Mouse (Mus musculus): ENCODE data around the gene Polr2l. TPM values are rescaled to one million over a fixed set of nuclear protein-coding genes. Genes with fewer than 3 reads are reported as not detected.

The Polr2l gene
- polyA plus RNA-seq, 1 experiment from 2014 or later: 85.9 TPM

GRCm38 (mm10) chr7:141464603-141465201 lies 10.2 kb downstream of the Polr2l start:
- H3K4me1 ChIP-seq (replicated peaks): peaks cover 48% of the 10 kb centered on the region
- ATAC-seq (ENCODE audit: low FRiP score, low read depth): no peak
- no peak overlapping the region for H3K9ac ChIP-seq
- no peaks in the 10 kb centered on the region; the same call in 1 of the 2 replicates for H3K36me3 ChIP-seq
- H3K27ac ChIP-seq (replicated peaks): no peak overlapping the region
- peaks cover 69% of the 10 kb centered on the region for H3K27me3 ChIP-seq
- H3K9me3 ChIP-seq: no peaks in the 10 kb centered on the region
- WGBS: 4% methylated on average over 38 of the region's 38 CpGs
- peak overlapping the region; percentile 40 for H3K4me2 ChIP-seq
- H3K4me3 ChIP-seq: peak overlapping the region; percentile 10; the same call in 1 of the 2 replicates

GRCm38 (mm10) chr7:141463824-141464602 lies 10.9 kb downstream of the Polr2l start:
- no peak for ATAC-seq (ENCODE audit: low FRiP score, low read depth)
- Histone ChIP-seq H3K4me2 (peak overlapping the region; percentile 40), H3K9me3 (no peaks in the 10 kb centered on the region), H3K4me1 (replicated peaks) (peaks cover 41% of the 10 kb centered on the region), H3K36me3 (peaks cover 6% of the 10 kb centered on the region; the same call in 1 of the 2 replicates), H3K9ac (no peak overlapping the region), H3K4me3 (0 out of 2 replicates have a peak overlapping the region, but pooled peaks have one; percentile 10), H3K27ac (replicated peaks) (no peak overlapping the region), H3K27me3 (peaks cover 75% of the 10 kb centered on the region)
- 22% methylated on average over 12 of the region's 12 CpGs for WGBS

- peak overlapping the region; percentile 38; the same call in 1 of the 2 replicates for H3K4me3 ChIP-seq
- H3K27me3 ChIP-seq: peaks cover 75% of the 10 kb centered on the region
- no peak overlapping the region for H3K9ac ChIP-seq
Observed at GRCm38 (mm10) chr7:141462333-141462821, 12.6 kb downstream of the Polr2l start.

GRCm38 (mm10) chr7:141461521-141462332 lies 13.2 kb downstream of the Polr2l start:
- H3K9ac ChIP-seq: peak overlapping the region; percentile 42
- WGBS: 3% methylated on average over 59 of the region's 59 CpGs
- no peak for ATAC-seq (ENCODE audit: low FRiP score, low read depth)
- no peaks in the 10 kb centered on the region for H3K9me3 ChIP-seq
- peaks cover 20% of the 10 kb centered on the region for H3K4me1 ChIP-seq (replicated peaks)
- peak overlapping the region; percentile 38 for H3K4me3 ChIP-seq
- peaks cover 9% of the 10 kb centered on the region; the same call in 1 of the 2 replicates for H3K36me3 ChIP-seq
- peak overlapping the region; percentile 74 for H3K4me2 ChIP-seq
- no peak overlapping the region for H3K27ac ChIP-seq (replicated peaks)
- peaks cover 74% of the 10 kb centered on the region for H3K27me3 ChIP-seq

More at GRCm38 (mm10) chr7:141462333-141462821, 12.6 kb downstream of the Polr2l start:
- Histone ChIP-seq H3K4me2 (peak overlapping the region; percentile 74), H3K4me1 (replicated peaks) (peaks cover 27% of the 10 kb centered on the region), H3K27ac (replicated peaks) (no peak overlapping the region), H3K9me3 (no peaks in the 10 kb centered on the region), H3K36me3 (peaks cover 9% of the 10 kb centered on the region; the same call in 1 of the 2 replicates)
- ATAC-seq (ENCODE audit: low FRiP score, low read depth): no peak
- 24% methylated on average over 5 of the region's 5 CpGs for WGBS

GRCm38 (mm10) chr7:141460391-141461113 lies 14.4 kb downstream of the Polr2l start, which contains the start of gene Cracr2b:
TSS of gene Cracr2b (plus strand) at chr7:141461094.
- Histone ChIP-seq H3K4me2 (peak within 1 kb of the TSS; percentile 74), H3K4me3 (peak within 1 kb of the TSS; percentile 38), H3K9me3 (no peaks in the 10 kb centered on the region), H3K27ac (replicated peaks) (no peak within 1 kb of the TSS), H3K27me3 (peaks cover 64% of the 10 kb centered on the region), H3K36me3 (peaks cover 9% of the 10 kb centered on the region; the same call in 1 of the 2 replicates), H3K9ac (peak within 1 kb of the TSS; percentile 42), H3K4me1 (replicated peaks) (peaks cover 31% of the 10 kb centered on the region)
- 71% methylated on average over 15 of the region's 15 CpGs for WGBS
- ATAC-seq (ENCODE audit: low FRiP score, low read depth): no peak

GRCm38 (mm10) chr7:141460001-141460390 lies 14.9 kb downstream of the Polr2l start:
- Histone ChIP-seq H3K27me3 (peaks cover 58% of the 10 kb centered on the region), H3K4me1 (replicated peaks) (peaks cover 33% of the 10 kb centered on the region), H3K36me3 (peaks cover 9% of the 10 kb centered on the region; the same call in 1 of the 2 replicates), H3K27ac (replicated peaks) (no peak overlapping the region), H3K9ac (no peak overlapping the region), H3K9me3 (no peaks in the 10 kb centered on the region), H3K4me3 (no peak overlapping the region), H3K4me2 (no peak overlapping the region)
- ATAC-seq (ENCODE audit: low FRiP score, low read depth): no peak
- WGBS: 77% methylated on average over 5 of the region's 5 CpGs

- Histone ChIP-seq H3K27me3 (peaks cover 51% of the 10 kb centered on the region), H3K27ac (replicated peaks) (no peak overlapping the region), H3K4me2 (no peak overlapping the region), H3K4me1 (replicated peaks) (peaks cover 32% of the 10 kb centered on the region), H3K4me3 (no peak overlapping the region), H3K9ac (no peak overlapping the region), H3K36me3 (peaks cover 9% of the 10 kb centered on the region; the same call in 1 of the 2 replicates), H3K9me3 (no peaks in the 10 kb centered on the region)
- 92% methylated on average over 17 of the region's 17 CpGs for WGBS
- ATAC-seq (ENCODE audit: low FRiP score, low read depth): no peak
Observed at GRCm38 (mm10) chr7:141459301-141459711, 15.6 kb downstream of the Polr2l start.

- Histone ChIP-seq H3K36me3 (peaks cover 9% of the 10 kb centered on the region; the same call in 1 of the 2 replicates), H3K4me3 (no peak overlapping the region), H3K9ac (no peak overlapping the region), H3K27me3 (peaks cover 45% of the 10 kb centered on the region), H3K4me2 (no peak overlapping the region), H3K9me3 (no peaks in the 10 kb centered on the region), H3K27ac (replicated peaks) (no peak overlapping the region), H3K4me1 (replicated peaks) (peaks cover 32% of the 10 kb centered on the region)
- ATAC-seq (ENCODE audit: low FRiP score, low read depth): no peak
- 90% methylated on average over 11 of the region's 11 CpGs for WGBS
Observed at GRCm38 (mm10) chr7:141458661-141459060, 16.3 kb downstream of the Polr2l start.

- Histone ChIP-seq H3K4me3 (no peak overlapping the region), H3K4me1 (replicated peaks) (peaks cover 32% of the 10 kb centered on the region), H3K4me2 (no peak overlapping the region), H3K9ac (no peak overlapping the region), H3K27me3 (peaks cover 39% of the 10 kb centered on the region), H3K36me3 (peaks cover 9% of the 10 kb centered on the region; the same call in 1 of the 2 replicates), H3K27ac (replicated peaks) (no peak overlapping the region), H3K9me3 (no peaks in the 10 kb centered on the region)
- no peak for ATAC-seq (ENCODE audit: low FRiP score, low read depth)
- 78% methylated on average over 15 of the region's 15 CpGs for WGBS
Observed at GRCm38 (mm10) chr7:141457986-141458660, 16.8 kb downstream of the Polr2l start.

GRCm38 (mm10) chr7:141457236-141457635 lies 17.7 kb downstream of the Polr2l start:
- Histone ChIP-seq H3K9me3 (no peaks in the 10 kb centered on the region), H3K9ac (no peak overlapping the region), H3K27ac (replicated peaks) (no peak overlapping the region), H3K36me3 (peaks cover 10% of the 10 kb centered on the region; the same call in 1 of the 2 replicates), H3K4me2 (no peak overlapping the region), H3K27me3 (peaks cover 31% of the 10 kb centered on the region), H3K4me3 (no peak overlapping the region), H3K4me1 (replicated peaks) (peaks cover 30% of the 10 kb centered on the region)
- 94% methylated on average over 14 of the region's 14 CpGs for WGBS
- ATAC-seq (ENCODE audit: low FRiP score, low read depth): no peak

Measured in hindbrain, embryonic 15.5 days (tissue).